Mouse (Mus musculus) hindbrain, embryonic 12.5 days (tissue): Measurements from ENCODE around the gene Lcor. TPM values are rescaled to one million over a fixed set of nuclear protein-coding genes. Genes with fewer than 3 reads are reported as not detected.

Experiments
- ATAC-seq: fragments of 200-750 bp; cut with Nextera tagmentation; 2 replicates; pipeline ENCODE4 v1.8.0; 2017; ENCODE audit warnings: moderate TSS enrichment; ENCODE audit not compliant: low FRiP score
- H3K27ac ChIP-seq: fragments of 300-500 bp; sonication (generic); 2 replicates; pipeline ENCODE4 v1.5.1; 2016; ENCODE audit warnings: mild to moderate bottlenecking
- H3K27me3 ChIP-seq: fragments of 300-500 bp; sonication (generic); 2 replicates; pipeline ENCODE4 v1.6.1; 2016; ENCODE audit warnings: mild to moderate bottlenecking
- H3K36me3 ChIP-seq: fragments of 300-500 bp; sonication (generic); 2 replicates; pipeline ENCODE4 v1.6.1; 2016; ENCODE audit warnings: mild to moderate bottlenecking
- H3K4me1 ChIP-seq: fragments of 300-500 bp; sonication (generic); 2 replicates; pipeline ENCODE4 v1.6.1; 2016
- H3K4me2 ChIP-seq: fragments of 300-500 bp; sonication (generic); replicated peaks from 2 replicates; pipeline ENCODE4 v1.6.1; 2016; ENCODE audit warnings: mild to moderate bottlenecking
- H3K4me3 ChIP-seq: fragments of 300-500 bp; sonication (generic); 2 replicates; pipeline ENCODE4 v1.5.1; 2016; ENCODE audit warnings: mild to moderate bottlenecking
- H3K9ac ChIP-seq: fragments of 300-500 bp; sonication (generic); 2 replicates; pipeline ENCODE4 v1.6.1; 2016; ENCODE audit warnings: mild to moderate bottlenecking, moderate library complexity
- H3K9me3 ChIP-seq: fragments of 300-500 bp; sonication (generic); replicated peaks from 2 replicates; pipeline ENCODE4 v1.6.1; 2016; ENCODE audit warnings: mild to moderate bottlenecking
- WGBS: fragments of 180-500 bp; shearing (Covaris S2); methylation state at CpG from one replicate; pipeline ENCODE4 v1.1.7; 2016; 5-methylcytosine and 5-hydroxymethylcytosine counted together
- polyA plus RNA-seq: library from polyadenylated mRNA; unstranded; fragments of >200 nt; fragmentation: Nextera tagmentation; extraction: Ambion mirVana; gene quantifications from 2 replicates; pipeline ENCODE4 v1.2.1, GENCODE M21; 2016

Gene Lcor
- polyA plus RNA-seq, 1 experiment from 2014 or later = 37.2 TPM

GRCm38 (mm10) chr19:41449415-41450075 lies 32.9 kb upstream of the Lcor start:
- no peaks in the 10 kb centered on the region for H3K9me3 ChIP-seq
- ATAC-seq = no peak
- no peaks in the 10 kb centered on the region for H3K4me1 ChIP-seq
- no peak overlapping the region for H3K9ac ChIP-seq
- no peak overlapping the region for H3K27ac ChIP-seq
- WGBS = 74% methylated on average over 7 of the region's 7 CpGs
- no peak overlapping the region for H3K4me3 ChIP-seq
- H3K27me3 ChIP-seq = no peaks in the 10 kb centered on the region
- no peaks in the 10 kb centered on the region for H3K36me3 ChIP-seq
- no peak overlapping the region for H3K4me2 ChIP-seq

GRCm38 (mm10) chr19:41452166-41452565 lies 30.3 kb upstream of the Lcor start:
- Histone ChIP-seq H3K9ac (no peak overlapping the region), H3K9me3 (no peaks in the 10 kb centered on the region), H3K27me3 (no peaks in the 10 kb centered on the region), H3K4me2 (no peak overlapping the region), H3K27ac (no peak overlapping the region), H3K4me3 (no peak overlapping the region), H3K36me3 (no peaks in the 10 kb centered on the region), H3K4me1 (no peaks in the 10 kb centered on the region)
- no peak for ATAC-seq
- 19% methylated on average over 3 of the region's 3 CpGs for WGBS

GRCm38 (mm10) chr19:41454601-41455000 lies 27.8 kb upstream of the Lcor start:
- no peak overlapping the region for H3K4me2 ChIP-seq
- H3K4me1 ChIP-seq = no peaks in the 10 kb centered on the region
- H3K9me3 ChIP-seq = no peaks in the 10 kb centered on the region
- ATAC-seq = no peak
- 85% methylated on average over 6 of the region's 7 CpGs for WGBS
- H3K9ac ChIP-seq = no peak overlapping the region
- no peak overlapping the region for H3K27ac ChIP-seq
- no peak overlapping the region for H3K4me3 ChIP-seq
- no peaks in the 10 kb centered on the region for H3K36me3 ChIP-seq
- H3K27me3 ChIP-seq = no peaks in the 10 kb centered on the region

GRCm38 (mm10) chr19:41455091-41455626 lies 27.3 kb upstream of the Lcor start:
- H3K27me3 ChIP-seq = no peaks in the 10 kb centered on the region
- no peak overlapping the region for H3K4me2 ChIP-seq
- WGBS = 61% methylated on average over 6 of the region's 6 CpGs
- H3K27ac ChIP-seq = no peak overlapping the region
- H3K4me1 ChIP-seq = no peaks in the 10 kb centered on the region
- H3K36me3 ChIP-seq = no peaks in the 10 kb centered on the region
- H3K4me3 ChIP-seq = no peak overlapping the region
- no peak overlapping the region for H3K9ac ChIP-seq
- H3K9me3 ChIP-seq = no peaks in the 10 kb centered on the region
- ATAC-seq = no peak

- Histone ChIP-seq H3K4me3 (no peak overlapping the region), H3K4me2 (no peak overlapping the region), H3K36me3 (no peaks in the 10 kb centered on the region), H3K27ac (no peak overlapping the region), H3K9me3 (no peaks in the 10 kb centered on the region), H3K4me1 (no peaks in the 10 kb centered on the region), H3K9ac (no peak overlapping the region), H3K27me3 (no peaks in the 10 kb centered on the region)
- no peak for ATAC-seq
- WGBS = 88% methylated on average over 5 of the region's 5 CpGs
Observed at GRCm38 (mm10) chr19:41457181-41457580, 25.3 kb upstream of the Lcor start.

- Histone ChIP-seq H3K36me3 (no peaks in the 10 kb centered on the region), H3K27me3 (no peaks in the 10 kb centered on the region), H3K4me1 (no peaks in the 10 kb centered on the region), H3K9ac (no peak overlapping the region), H3K4me3 (no peak overlapping the region), H3K27ac (no peak overlapping the region), H3K9me3 (no peaks in the 10 kb centered on the region), H3K4me2 (no peak overlapping the region)
- ATAC-seq = no peak
- WGBS = 81% methylated on average over 9 of the region's 9 CpGs
Observed at GRCm38 (mm10) chr19:41462166-41462735, 20.2 kb upstream of the Lcor start.

- H3K9me3 ChIP-seq = no peaks in the 10 kb centered on the region
- no peaks in the 10 kb centered on the region for H3K4me1 ChIP-seq
- WGBS = 94% methylated on average over 5 of the region's 5 CpGs
- no peak overlapping the region for H3K4me3 ChIP-seq
- no peak overlapping the region for H3K9ac ChIP-seq
- no peak overlapping the region for H3K4me2 ChIP-seq
- no peaks in the 10 kb centered on the region for H3K27me3 ChIP-seq
- no peak for ATAC-seq
- H3K36me3 ChIP-seq = no peaks in the 10 kb centered on the region
- H3K27ac ChIP-seq = no peak overlapping the region
Observed at GRCm38 (mm10) chr19:41463841-41464240, 18.6 kb upstream of the Lcor start.

- H3K4me2 ChIP-seq = no peak overlapping the region
- no peaks in the 10 kb centered on the region for H3K4me1 ChIP-seq
- H3K27me3 ChIP-seq = no peaks in the 10 kb centered on the region
- 90% methylated on average over 3 of the region's 3 CpGs for WGBS
- no peaks in the 10 kb centered on the region for H3K9me3 ChIP-seq
- H3K4me3 ChIP-seq = no peak overlapping the region
- H3K9ac ChIP-seq = no peak overlapping the region
- H3K36me3 ChIP-seq = no peaks in the 10 kb centered on the region
- ATAC-seq = no peak
- H3K27ac ChIP-seq = no peak overlapping the region
Observed at GRCm38 (mm10) chr19:41466475-41466874, 16.0 kb upstream of the Lcor start.

- Histone ChIP-seq H3K27me3 (0 out of 2 replicates have a peak, but pooled peaks cover 3% of the 10 kb centered on the region), H3K27ac (no peak overlapping the region), H3K4me2 (no peak overlapping the region), H3K4me3 (no peak overlapping the region), H3K4me1 (no peaks in the 10 kb centered on the region), H3K9me3 (no peaks in the 10 kb centered on the region), H3K9ac (no peak overlapping the region), H3K36me3 (no peaks in the 10 kb centered on the region)
- WGBS = 89% methylated on average over 7 of the region's 7 CpGs
- ATAC-seq = no peak
Observed at GRCm38 (mm10) chr19:41473566-41474135, 8.8 kb upstream of the Lcor start.

- Histone ChIP-seq H3K4me3 (no peak overlapping the region), H3K36me3 (no peaks in the 10 kb centered on the region), H3K4me2 (no peak overlapping the region), H3K4me1 (no peaks in the 10 kb centered on the region), H3K9ac (no peak overlapping the region), H3K9me3 (no peaks in the 10 kb centered on the region), H3K27me3 (0 out of 2 replicates have a peak, but pooled peaks cover 3% of the 10 kb centered on the region), H3K27ac (no peak overlapping the region)
- ATAC-seq = no peak
- 71% methylated on average over 2 of the region's 2 CpGs for WGBS
Observed at GRCm38 (mm10) chr19:41474943-41475342, 7.5 kb upstream of the Lcor start.

- no peak for ATAC-seq
- H3K4me1 ChIP-seq = peaks cover 4% of the 10 kb centered on the region; the same call in 1 of the 2 replicates
- 86% methylated on average over 3 of the region's 3 CpGs for WGBS
Observed at GRCm38 (mm10) chr19:41476530-41477249, 5.7 kb upstream of the Lcor start.

More at GRCm38 (mm10) chr19:41476530-41477249, 5.7 kb upstream of the Lcor start:
- no peak overlapping the region for H3K4me2 ChIP-seq
- H3K27me3 ChIP-seq = 0 out of 2 replicates have a peak, but pooled peaks cover 3% of the 10 kb centered on the region
- no peak overlapping the region for H3K4me3 ChIP-seq
- H3K9me3 ChIP-seq = no peaks in the 10 kb centered on the region
- no peaks in the 10 kb centered on the region for H3K36me3 ChIP-seq
- no peak overlapping the region for H3K27ac ChIP-seq
- no peak overlapping the region for H3K9ac ChIP-seq
